Mouse (Mus musculus) erythroblast, embryonic 14.5 days (primary cell): ENCODE data around the gene Unc79.

Source experiments
- GATA1 ChIP-seq: IDR thresholded peaks from 2 replicates; pipeline ENCODE4 v1.6.1; 2012; ENCODE audit warnings: low read length, inconsistent platforms, mixed read lengths
- TAL1 ChIP-seq: IDR thresholded peaks from 3 replicates; pipeline ENCODE4 v1.6.1; 2012; ENCODE audit warnings: low read length, inconsistent platforms, mixed read lengths

GRCm38 (mm10) chr12:102930335-102930734 is 18.3 kb upstream of the Unc79 start:
- TF ChIP-seq TAL1 = no peak
- no peak for TF ChIP-seq GATA1
